Mouse (Mus musculus) kidney, embryonic 14.5 days (tissue): Measurements from ENCODE around the gene Cetn3. TPM values are rescaled to one million over a fixed set of nuclear protein-coding genes. Genes with fewer than 3 reads are reported as not detected.
A peak's percentile ranks its signal among the peaks of the same experiment; 100 is the strongest.

Source experiments
- ATAC-seq: fragments of 200-750 bp; cut with Nextera tagmentation; 2 replicates; pipeline ENCODE4 v1.8.0; 2017; ENCODE audit warnings: moderate number of reproducible peaks, mild to moderate bottlenecking, moderate TSS enrichment, moderate library complexity; ENCODE audit not compliant: low FRiP score, low TSS enrichment
- H3K27ac ChIP-seq: fragments of 300-500 bp; sonication (generic); 2 replicates; pipeline ENCODE4 v1.5.1; 2014; ENCODE audit warnings: low read depth, mild to moderate bottlenecking, low read length, moderate library complexity, mixed read lengths
- H3K27me3 ChIP-seq: fragments of 300-500 bp; sonication (generic); 2 replicates; pipeline ENCODE4 v1.6.1; 2014; ENCODE audit warnings: mild to moderate bottlenecking, low read length; ENCODE audit not compliant: control insufficient read depth, insufficient read depth
- H3K36me3 ChIP-seq: fragments of 300-500 bp; sonication (generic); 2 replicates; pipeline ENCODE4 v1.6.1; 2014; ENCODE audit warnings: low read length, mixed read lengths; ENCODE audit not compliant: control insufficient read depth, insufficient read depth
- H3K4me1 ChIP-seq: fragments of 300-500 bp; sonication (generic); 2 replicates; pipeline ENCODE4 v1.6.1; 2014; ENCODE audit warnings: low read length, mixed read lengths; ENCODE audit not compliant: control insufficient read depth, insufficient read depth
- H3K4me2 ChIP-seq: fragments of 300-500 bp; sonication (generic); replicated peaks from 2 replicates; pipeline ENCODE4 v1.6.1; 2014; ENCODE audit warnings: low read depth, mild to moderate bottlenecking, low read length
- H3K4me3 ChIP-seq: fragments of 300-500 bp; sonication (generic); 2 replicates; pipeline ENCODE4 v1.5.1; 2014; ENCODE audit warnings: mild to moderate bottlenecking, low read length
- H3K9ac ChIP-seq: fragments of 300-500 bp; sonication (generic); 2 replicates; pipeline ENCODE4 v1.6.1; 2014; ENCODE audit warnings: low read depth, mild to moderate bottlenecking, low read length, moderate library complexity
- H3K9me3 ChIP-seq: fragments of 300-500 bp; sonication (generic); 2 replicates; pipeline ENCODE4 v1.6.1; 2016; ENCODE audit warnings: low read length; ENCODE audit not compliant: control insufficient read depth
- WGBS: fragments of 180-500 bp; shearing (Covaris S2); extraction: QIAGEN DNeasy Blood & Tissue Kit; methylation state at CpG from one replicate; pipeline ENCODE4 v1.1.7; 2014; 5-methylcytosine and 5-hydroxymethylcytosine counted together
- polyA plus RNA-seq: library from polyadenylated mRNA; unstranded; fragments of >200 nt; fragmentation: Nextera tagmentation; extraction: Ambion mirVana; gene quantifications from 2 replicates; pipeline ENCODE4 v1.2.1, GENCODE M21; 2014

Cetn3 gene
- polyA plus RNA-seq, 1 experiment from 2014 or later, result 275 TPM

DNA sequence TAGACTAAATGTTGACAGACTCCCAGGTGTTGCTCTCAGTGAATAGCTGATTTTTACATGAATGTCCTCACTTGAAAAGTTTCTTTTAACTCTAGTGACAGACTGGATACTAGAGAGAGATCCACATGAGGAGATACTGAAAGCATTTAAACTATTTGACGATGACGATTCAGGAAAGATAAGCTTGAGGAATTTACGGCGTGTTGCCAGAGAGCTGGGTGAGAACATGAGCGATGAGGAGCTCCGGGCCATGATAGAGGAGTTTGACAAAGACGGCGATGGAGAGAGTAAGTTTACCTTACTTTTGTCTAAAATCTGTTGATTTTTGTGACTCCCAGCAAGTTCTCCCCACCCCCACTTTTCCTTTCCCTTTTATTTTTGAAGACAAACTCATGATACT lies 9.0 kb downstream of the Cetn3 start:
- H3K4me2 ChIP-seq, result no peak overlapping the region
- no peaks in the 10 kb centered on the region for H3K9me3 ChIP-seq
- ATAC-seq, result no peak
- WGBS, result 85% methylated on average over 8 of the region's 8 CpGs
- H3K27ac ChIP-seq, result no peak overlapping the region
- H3K4me3 ChIP-seq, result no peak overlapping the region
- H3K9ac ChIP-seq, result no peak overlapping the region
- no peaks in the 10 kb centered on the region for H3K27me3 ChIP-seq
- no peaks in the 10 kb centered on the region for H3K4me1 ChIP-seq
- peaks cover 35% of the 10 kb centered on the region; the same call in 1 of the 2 replicates for H3K36me3 ChIP-seq

GRCm38 (mm10) chr13:81793850-81794249 lies 11.0 kb downstream of the Cetn3 start:
- no peak overlapping the region for H3K4me3 ChIP-seq
- peaks cover 22% of the 10 kb centered on the region; the same call in 1 of the 2 replicates for H3K36me3 ChIP-seq
- H3K9me3 ChIP-seq, result no peaks in the 10 kb centered on the region
- H3K27me3 ChIP-seq, result no peaks in the 10 kb centered on the region
- H3K27ac ChIP-seq, result no peak overlapping the region
- WGBS, result 32% methylated on average over 1 of the region's 1 CpGs
- H3K9ac ChIP-seq, result no peak overlapping the region
- H3K4me1 ChIP-seq, result no peaks in the 10 kb centered on the region
- ATAC-seq, result no peak
- no peak overlapping the region for H3K4me2 ChIP-seq

DNA sequence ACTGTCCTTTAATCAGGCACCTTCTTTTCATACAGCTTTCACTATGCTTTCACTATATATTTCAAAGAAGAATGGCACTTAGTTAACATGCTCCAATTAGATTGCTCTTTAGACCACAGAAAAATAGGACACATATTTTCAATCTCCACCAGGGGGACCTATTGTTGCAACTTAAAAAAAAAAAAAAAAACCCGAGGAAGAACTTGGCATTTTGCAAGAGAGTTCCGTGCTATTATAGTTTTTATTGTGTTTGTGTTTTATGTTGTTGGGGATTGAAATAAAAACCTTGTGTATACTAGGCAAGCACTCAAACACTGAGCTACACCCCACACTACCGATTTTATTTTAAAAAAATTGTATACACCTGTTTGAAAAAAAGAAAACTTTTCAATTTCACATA lies 18.2 kb downstream of the Cetn3 start:
- Histone ChIP-seq H3K4me1 (no peaks in the 10 kb centered on the region), H3K9me3 (no peaks in the 10 kb centered on the region), H3K27me3 (no peaks in the 10 kb centered on the region), H3K4me3 (no peak overlapping the region), H3K9ac (no peak overlapping the region), H3K36me3 (no peaks in the 10 kb centered on the region), H3K4me2 (no peak overlapping the region), H3K27ac (no peak overlapping the region)
- ATAC-seq, result no peak
- WGBS, result 41% methylated on average over 3 of the region's 3 CpGs

DNA sequence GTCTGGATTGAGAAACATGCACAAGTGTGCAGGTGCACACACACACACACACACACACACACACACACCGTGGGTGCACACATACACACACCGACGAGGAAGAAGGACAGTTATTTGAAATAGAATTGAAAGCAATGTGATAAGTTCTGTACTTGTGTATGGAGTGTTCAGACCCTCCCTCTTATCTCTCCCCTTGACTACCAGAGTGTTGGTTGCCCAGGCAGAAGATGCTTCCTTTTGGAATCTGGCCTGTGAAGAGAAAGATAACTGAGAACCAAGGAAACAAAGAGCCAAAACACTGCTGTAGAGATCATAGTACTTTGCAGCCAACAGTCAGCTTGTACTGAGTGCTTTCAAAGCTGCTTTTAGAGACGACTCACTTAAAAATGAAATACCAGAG lies 20.8 kb downstream of the Cetn3 start:
- no peak for ATAC-seq
- Histone ChIP-seq H3K27ac (no peak overlapping the region), H3K36me3 (no peaks in the 10 kb centered on the region), H3K27me3 (no peaks in the 10 kb centered on the region), H3K4me2 (no peak overlapping the region), H3K4me3 (no peak overlapping the region), H3K9ac (no peak overlapping the region), H3K4me1 (no peaks in the 10 kb centered on the region), H3K9me3 (no peaks in the 10 kb centered on the region)
- WGBS, result 89% methylated on average over 4 of the region's 4 CpGs

- H3K36me3 ChIP-seq, result no peaks in the 10 kb centered on the region
- H3K9ac ChIP-seq, result no peak overlapping the region
- no peak overlapping the region for H3K4me2 ChIP-seq
- H3K4me1 ChIP-seq, result no peaks in the 10 kb centered on the region
- no peak overlapping the region for H3K27ac ChIP-seq
- no peaks in the 10 kb centered on the region for H3K9me3 ChIP-seq
- no peak overlapping the region for H3K4me3 ChIP-seq
- no peaks in the 10 kb centered on the region for H3K27me3 ChIP-seq
- ATAC-seq, result no peak
These were observed 39.9 kb downstream of the Cetn3 start for GRCm38 (mm10) chr13:81822750-81823149.

DNA sequence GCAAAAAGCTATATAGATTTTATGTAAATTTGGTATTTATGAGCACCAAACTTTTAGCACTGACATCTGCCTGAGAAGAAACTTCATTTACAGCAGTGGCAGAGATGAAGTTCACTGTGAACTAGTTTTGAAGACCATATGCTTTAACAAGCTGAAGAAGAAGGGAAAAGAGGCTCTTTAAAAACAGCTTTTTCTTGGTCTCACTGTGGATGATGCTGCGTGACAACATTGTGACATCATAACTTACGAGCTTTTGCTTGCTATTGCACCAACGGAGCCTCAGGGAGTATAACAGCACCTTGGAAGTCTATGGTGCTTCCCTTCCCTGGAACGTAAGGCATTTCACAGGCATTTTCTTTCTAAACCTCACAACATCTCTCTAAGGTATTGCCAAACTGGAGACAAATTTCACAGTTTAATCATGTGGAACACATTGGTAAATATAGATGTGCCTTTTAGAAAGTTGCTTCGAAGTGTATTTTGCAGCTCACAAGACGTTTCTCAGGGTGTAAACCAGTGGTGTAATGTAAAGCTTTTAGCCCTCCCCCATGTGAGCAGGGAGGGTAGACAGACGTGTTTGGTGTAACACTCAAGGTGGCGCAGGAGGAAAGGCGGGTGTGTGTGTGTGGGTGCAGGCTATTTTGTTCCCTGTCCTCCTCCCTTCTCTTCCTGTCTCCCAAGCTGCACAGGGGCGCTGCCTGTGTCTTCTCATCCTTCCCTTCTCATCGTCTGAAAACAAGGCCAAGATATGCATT lies 41.9 kb downstream of the Cetn3 start:
- Histone ChIP-seq H3K27me3 (no peaks in the 10 kb centered on the region), H3K9ac (no peak overlapping the region), H3K36me3 (no peaks in the 10 kb centered on the region), H3K9me3 (no peaks in the 10 kb centered on the region), H3K27ac (no peak overlapping the region), H3K4me1 (no peaks in the 10 kb centered on the region), H3K4me2 (no peak overlapping the region), H3K4me3 (no peak overlapping the region)
- 41% methylated on average over 11 of the region's 11 CpGs for WGBS
- no peak; the same call in 1 of the 2 replicates for ATAC-seq

- WGBS, result 64% methylated on average over 6 of the region's 6 CpGs
- H3K27ac ChIP-seq, result no peak overlapping the region
- no peak overlapping the region for H3K4me3 ChIP-seq
- H3K4me1 ChIP-seq, result no peaks in the 10 kb centered on the region
- no peak overlapping the region for H3K4me2 ChIP-seq
- no peaks in the 10 kb centered on the region for H3K36me3 ChIP-seq
- H3K27me3 ChIP-seq, result no peaks in the 10 kb centered on the region
- no peak overlapping the region for H3K9ac ChIP-seq
- ATAC-seq, result no peak
- no peaks in the 10 kb centered on the region for H3K9me3 ChIP-seq
These were observed 45.6 kb downstream of the Cetn3 start for GRCm38 (mm10) chr13:81828486-81828885.

- Histone ChIP-seq H3K4me1 (no peaks in the 10 kb centered on the region), H3K9ac (no peak overlapping the region), H3K36me3 (no peaks in the 10 kb centered on the region), H3K4me3 (no peak overlapping the region), H3K9me3 (no peaks in the 10 kb centered on the region), H3K27me3 (no peaks in the 10 kb centered on the region), H3K4me2 (no peak overlapping the region), H3K27ac (no peak overlapping the region)
- WGBS, result 89% methylated on average over 7 of the region's 7 CpGs
- ATAC-seq, result no peak
These were observed 49.0 kb downstream of the Cetn3 start for GRCm38 (mm10) chr13:81831838-81832237.

GRCm38 (mm10) chr13:81836386-81837177 lies 53.7 kb downstream of the Cetn3 start:
- no peak overlapping the region for H3K4me3 ChIP-seq
- H3K27ac ChIP-seq, result peak overlapping the region; percentile 37
- 63% methylated on average over 9 of the region's 9 CpGs for WGBS
- no peak for ATAC-seq
- H3K4me2 ChIP-seq, result no peak overlapping the region
- no peaks in the 10 kb centered on the region for H3K4me1 ChIP-seq
- no peaks in the 10 kb centered on the region for H3K36me3 ChIP-seq
- H3K9ac ChIP-seq, result no peak overlapping the region
- H3K27me3 ChIP-seq, result no peaks in the 10 kb centered on the region
- H3K9me3 ChIP-seq, result no peaks in the 10 kb centered on the region
